Mouse (Mus musculus): ENCODE data around the gene Etfb. TPM values are rescaled to one million over a fixed set of nuclear protein-coding genes. Genes with fewer than 3 reads are reported as not detected.

Gene Etfb
- total RNA-seq (2012; rRNA removed) (186 and 201 TPM in 2 replicates), total RNA-seq (2014; rRNA removed) (147 and 157 TPM in 2 replicates), polyA plus RNA-seq (2012; ENCODE audit: insufficient read length, low read depth) (201 and 248 TPM in 2 replicates)

DNA sequence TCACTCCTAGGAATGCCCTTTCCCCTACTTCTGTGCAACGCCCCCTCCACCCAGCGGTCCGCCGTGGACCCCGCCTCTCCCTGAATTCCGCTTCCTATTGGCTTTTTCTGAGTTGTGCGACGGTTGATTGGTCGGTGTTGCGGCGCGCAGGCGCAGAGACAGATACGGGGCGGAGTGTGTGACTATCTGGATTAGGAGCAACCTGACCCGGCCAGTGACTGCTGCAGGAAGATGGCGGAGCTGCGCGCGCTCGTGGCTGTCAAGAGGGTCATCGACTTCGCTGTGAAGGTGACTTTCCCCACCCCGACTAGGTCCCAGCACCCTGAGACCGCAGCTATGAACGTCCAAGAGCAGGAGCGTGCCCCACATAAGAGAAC, at the start of gene Etfb, which contains the start of gene Gm45233:
Etfb (plus strand) TSS at position 167 of the 377 bp plus-strand sequence.
Gm45233 (plus strand) TSS at position 212 of the 377 bp plus-strand sequence.
- H3K4me2 ChIP-seq (ENCODE audit: insufficient read depth, low read depth, poor library complexity, severe bottlenecking) = peak within 1 kb of the TSS; percentile 85
- peak within 1 kb of the TSS; percentile 5; the same call in 1 of the 2 replicates for H3K27ac ChIP-seq (ENCODE audit: insufficient read depth, low read depth)
- peaks cover 0 to 15% of the 10 kb centered on the region in 2 experiments for H3K36me3 ChIP-seq (replicated peaks in 1 of 2; ENCODE audit: control insufficient read depth in 1 of 2, insufficient read depth in 1 of 2, low read length in 1 of 2)
- H3K27me3 ChIP-seq (replicated peaks) = no peaks in the 10 kb centered on the region
- DNase-seq (ENCODE audit: extremely low read depth) = peak; percentile 97
- TF ChIP-seq TCF12 (IDR thresholded peaks at IDR 0.05; ENCODE audit: low read depth, low read length) (peak; percentile 89), EP300 (IDR thresholded peaks at IDR 0.05; ENCODE audit: low read length) (no peak), RAD21 (IDR thresholded peaks at IDR 0.05; ENCODE audit: low read depth, low read length) (no peak), MEF2A (IDR thresholded peaks at IDR 0.05; ENCODE audit: borderline replicate concordance, low read depth, low read length) (no peak), CHD2 (IDR thresholded peaks at IDR 0.05; ENCODE audit: low read length) (peak; percentile 62; the same call in 1 of the 2 replicates), MXI1 (IDR thresholded peaks at IDR 0.05; ENCODE audit: low read depth, low read length) (peak; percentile 74; the same call in 1 of the 2 replicates), USF2 (conservative IDR thresholded peaks at IDR 0.05; ENCODE audit: low read depth, low read length) (no peak), ETS1 (conservative IDR thresholded peaks at IDR 0.05; ENCODE audit: low read depth, low read length) (0 out of 2 replicates have a peak, but pooled peaks have one; percentile 11), ZMIZ1 (IDR thresholded peaks at IDR 0.05; ENCODE audit: low read depth, low read length) (peak; percentile 93), MAX (IDR thresholded peaks at IDR 0.05; ENCODE audit: low read length) (peak; percentile 72), RCOR1 (conservative IDR thresholded peaks at IDR 0.05; ENCODE audit: low read depth, low read length) (no peak), ELF1 (IDR thresholded peaks at IDR 0.05; ENCODE audit: low read depth, low read length) (0 out of 2 replicates have a peak, but pooled peaks have one; percentile 25), BHLHE40 (IDR thresholded peaks at IDR 0.05; ENCODE audit: low read depth, low read length) (peak; percentile 10; the same call in 1 of the 2 replicates), GABPA (IDR thresholded peaks at IDR 0.05; ENCODE audit: insufficient replicate concordance, low read depth, low read length) (no peak), POLR2A (IDR thresholded peaks at IDR 0.05; ENCODE audit: low read depth, low read length) (peak; percentile 86), HCFC1 (IDR thresholded peaks at IDR 0.05; ENCODE audit: low read depth, low read length) (peak; percentile 62), ZKSCAN1 (IDR thresholded peaks at IDR 0.05; ENCODE audit: borderline replicate concordance, low read depth, low read length) (no peak), E2F4 (IDR thresholded peaks at IDR 0.05; ENCODE audit: insufficient replicate concordance, low read depth, low read length) (no peak), CTCF (conservative IDR thresholded peaks at IDR 0.05 in 1 of 2, IDR thresholded peaks at IDR 0.05 in 1 of 2; ENCODE audit: low read depth in 2 of 2, low read length in 2 of 2) (no peak), UBTF (IDR thresholded peaks at IDR 0.05; ENCODE audit: low read depth, low read length) (no peak), POLR2AphosphoS2 (IDR thresholded peaks at IDR 0.05; ENCODE audit: low read depth, low read length) (peak; percentile 59; the same call in 1 of the 2 replicates), PAX5 (IDR thresholded peaks at IDR 0.05; ENCODE audit: low read length) (no peak), TBP (conservative IDR thresholded peaks at IDR 0.05; ENCODE audit: low read depth, low read length) (peak; percentile 84; the same call in 1 of the 2 replicates), NRF1 (IDR thresholded peaks at IDR 0.05; ENCODE audit: low read depth, low read length) (peak; percentile 98), CHD1 (IDR thresholded peaks at IDR 0.05; ENCODE audit: low read depth, low read length) (no peak), JUND (conservative IDR thresholded peaks at IDR 0.05; ENCODE audit: low read depth, low read length) (no peak), ZC3H11A (IDR thresholded peaks at IDR 0.05; ENCODE audit: low read depth, low read length) (no peak), KAT2A (IDR thresholded peaks at IDR 0.05; ENCODE audit: insufficient replicate concordance, low read length) (no peak), NELFE (IDR thresholded peaks at IDR 0.05; ENCODE audit: low read depth, low read length) (peak; percentile 97), IRF4 (IDR thresholded peaks at IDR 0.05; ENCODE audit: low read depth, low read length) (peak; percentile 34; the same call in 1 of the 2 replicates), MAFK (IDR thresholded peaks at IDR 0.05; ENCODE audit: insufficient replicate concordance, low read length) (no peak), USF1 (IDR thresholded peaks at IDR 0.05; ENCODE audit: low read depth, low read length) (no peak), MAZ (IDR thresholded peaks at IDR 0.05; ENCODE audit: low read depth, low read length) (0 out of 2 replicates have a peak, but pooled peaks have one; percentile 18), MYC (IDR thresholded peaks at IDR 0.05; ENCODE audit: low read depth, low read length) (peak; percentile 48; the same call in 1 of the 2 replicates), SIN3A (IDR thresholded peaks at IDR 0.05; ENCODE audit: low read length) (peak; percentile 81; the same call in 1 of the 2 replicates)
- H3K79me2 ChIP-seq (replicated peaks; ENCODE audit: control insufficient read depth, extremely low read depth, insufficient read depth, poor library complexity, severe bottlenecking) = no peaks in the 10 kb centered on the region; the same call in 1 of the 2 replicates
- in situ Hi-C loops (cut with MboI; ENCODE audit: low pct_ligation_motif_present, low pct_unique_long_range_greater_than_20kb, low sequenced_read_pairs) = no loop called here
- peak within 1 kb of the TSS; percentile 70 for H3K9ac ChIP-seq (ENCODE audit: insufficient read depth, low read depth)
- H3K4me1 ChIP-seq (ENCODE audit: control insufficient read depth in 1 of 2, insufficient read depth in 2 of 2) = peaks cover 18 to 56% of the 10 kb centered on the region in 2 experiments
- H3K4me3 ChIP-seq (replicated peaks in 1 of 3; ENCODE audit: low read depth in 2 of 3, low read length in 2 of 3, poor library complexity in 1 of 3) = peak within 1 kb of the TSS; percentile 63 to 74 (median 65)
- dilution Hi-C loops (cut with MboI; ENCODE audit: extremely low pct_ligation_motif_present, extremely low pct_unique_long_range_greater_than_20kb, low sequenced_read_pairs) = no loop called here
- H3K9me3 ChIP-seq (replicated peaks; ENCODE audit: low read length) = no peaks in the 10 kb centered on the region

Data from CH12.LX (cell line).